Mouse (Mus musculus) B cell, adult 2 months (primary cell): ENCODE measurements around the gene BC048507.
A peak's percentile ranks its signal among the peaks of the same experiment; 100 is the strongest.
"Not testable (repeated sequence)": the region's sequence is repeated elsewhere in the genome, so short reads cannot be mapped to it uniquely, and the experiment has no call there.

Experiments used
- DNase-seq, 2 experiments: peaks; one replicate each; pipeline ENCODE4 v3.0.0; 2022

BC048507 gene

DNA sequence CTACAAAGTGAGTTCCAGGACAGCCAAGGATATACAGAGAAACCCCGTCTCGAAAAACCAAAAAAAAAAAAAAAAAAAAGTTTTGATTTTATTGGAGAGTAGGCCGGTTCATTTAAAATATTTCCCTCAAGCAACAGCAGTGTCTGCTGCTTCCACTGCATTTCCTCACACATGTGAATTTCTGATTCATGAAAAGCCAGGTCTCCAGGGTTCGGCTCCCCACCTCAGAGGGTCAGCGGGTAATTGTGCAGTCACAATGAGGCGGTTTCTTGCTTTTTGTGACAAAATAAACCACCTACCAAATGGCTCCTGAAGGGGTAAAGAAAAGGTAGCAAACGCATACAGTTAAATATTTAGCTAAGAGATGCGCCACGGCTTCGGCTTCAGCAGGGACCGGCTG lies at the start of gene BC048507:
BC048507 (plus strand) TSS at position 301 of the 400 bp plus-strand sequence.
- no peak for DNase-seq

DNA sequence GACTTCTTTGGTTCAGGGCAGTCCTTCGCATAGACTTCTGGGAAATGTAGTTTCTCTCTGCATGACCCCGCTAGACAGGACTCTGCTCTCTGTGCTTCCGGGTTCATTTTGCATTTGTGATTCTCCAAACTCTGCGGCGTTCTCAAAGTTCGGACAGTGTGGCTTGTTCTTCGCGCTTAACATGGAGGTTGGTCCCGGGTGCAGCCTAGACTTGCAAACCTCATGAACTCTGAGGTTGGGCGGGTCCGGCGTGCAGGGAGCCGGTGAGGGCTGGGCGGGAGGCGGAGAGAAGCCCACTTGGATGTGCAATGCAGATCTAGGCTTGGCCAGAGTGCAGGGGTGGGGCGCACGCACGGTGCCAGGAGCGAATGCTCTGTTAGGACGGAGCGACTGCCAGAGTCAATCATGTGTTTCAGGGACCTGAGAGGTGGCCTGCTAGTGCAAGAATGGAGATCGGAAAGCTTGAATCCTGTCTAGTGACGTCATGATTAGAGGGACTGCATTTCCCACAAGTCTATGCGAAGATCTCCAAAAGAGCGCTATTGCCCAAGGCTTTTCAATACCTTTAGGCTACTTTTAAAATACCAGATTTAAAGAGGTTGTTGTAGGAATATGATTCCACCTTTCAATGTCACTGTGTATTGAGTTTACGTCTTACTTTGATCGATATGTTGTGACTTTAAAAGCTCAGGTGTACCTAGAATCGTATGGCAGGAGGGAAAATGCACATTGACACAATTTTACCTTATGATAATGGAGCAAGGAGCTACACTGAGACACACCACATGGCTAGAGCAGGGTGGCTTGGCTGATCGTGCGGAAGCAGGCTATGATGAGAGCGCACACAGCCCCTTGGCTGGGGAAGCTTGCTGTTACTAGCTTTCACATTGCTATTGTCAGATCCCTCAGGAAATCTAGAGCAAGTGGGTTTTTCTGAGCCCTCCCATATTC lies 49.1 kb upstream of the BC048507 start, which contains the start of gene Zfp273:
Zfp273 (plus strand) TSS at position 31 of the 951 bp plus-strand sequence.
- DNase-seq, result peak; percentile 79 to 81

DNA sequence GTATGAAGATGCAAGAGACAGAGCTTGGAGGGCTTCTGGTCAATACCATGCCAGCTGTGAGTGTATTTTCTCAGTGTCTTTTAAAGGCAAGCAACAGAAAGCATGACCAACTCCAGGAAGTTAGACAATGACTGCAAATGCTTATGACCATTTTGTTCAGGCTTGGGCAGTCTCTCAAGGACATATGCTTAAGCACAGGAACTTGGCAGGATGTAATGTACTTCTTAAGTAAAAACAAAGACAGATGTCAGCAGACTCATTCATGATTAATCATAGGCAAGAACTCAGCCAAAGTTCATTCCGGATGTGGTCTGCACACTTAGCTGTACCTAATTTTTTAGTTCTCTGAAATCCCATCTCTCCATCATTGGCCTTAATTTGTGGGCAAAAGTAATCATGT lies 44.5 kb upstream of the BC048507 start:
- no peak for DNase-seq

DNA sequence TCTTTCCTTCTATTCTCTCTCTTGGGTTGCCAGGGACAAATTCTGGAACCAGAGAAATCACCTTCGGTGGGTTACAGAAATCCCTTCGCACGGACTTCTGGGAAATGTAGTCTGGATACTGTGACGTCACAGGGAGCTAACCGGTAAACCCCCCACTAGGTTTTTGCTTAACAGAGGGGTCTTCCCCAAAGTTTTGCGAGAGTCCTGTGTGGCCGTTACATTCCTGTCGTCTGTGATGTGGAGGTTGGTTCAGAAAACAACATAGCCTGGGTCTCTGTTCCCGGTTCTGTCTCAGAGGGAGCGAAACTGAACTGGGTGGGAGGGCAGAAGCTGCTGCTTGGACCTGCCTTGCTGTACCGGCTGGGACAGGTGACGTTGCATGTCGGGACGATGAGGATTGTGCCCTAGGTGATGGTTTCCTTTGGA lies 32.2 kb upstream of the BC048507 start, which contains the start of gene Gm10037:
Gm10037 (plus strand) TSS at position 196 of the 426 bp plus-strand sequence.
- peak; percentile 59 to 61 for DNase-seq

DNA sequence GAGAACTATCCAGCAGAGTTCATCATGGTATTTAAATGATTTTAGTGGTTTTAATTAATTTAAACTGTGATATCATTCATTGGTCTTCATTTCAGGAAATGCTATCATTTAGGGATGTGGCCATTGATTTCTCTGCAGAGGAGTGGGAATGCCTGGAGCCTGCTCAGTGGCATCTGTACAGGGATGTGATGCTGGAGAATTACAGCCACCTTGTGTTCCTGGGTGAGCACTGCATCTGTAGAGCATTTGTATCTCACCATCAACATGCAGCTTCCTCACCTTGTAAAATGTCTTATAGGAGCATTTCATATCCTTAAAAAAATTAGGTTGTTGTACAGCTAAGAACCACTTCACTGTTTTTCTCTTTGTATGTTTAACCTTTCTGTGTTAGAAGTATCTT lies 30.0 kb upstream of the BC048507 start:
- DNase-seq, result not testable (repeated sequence)

DNA sequence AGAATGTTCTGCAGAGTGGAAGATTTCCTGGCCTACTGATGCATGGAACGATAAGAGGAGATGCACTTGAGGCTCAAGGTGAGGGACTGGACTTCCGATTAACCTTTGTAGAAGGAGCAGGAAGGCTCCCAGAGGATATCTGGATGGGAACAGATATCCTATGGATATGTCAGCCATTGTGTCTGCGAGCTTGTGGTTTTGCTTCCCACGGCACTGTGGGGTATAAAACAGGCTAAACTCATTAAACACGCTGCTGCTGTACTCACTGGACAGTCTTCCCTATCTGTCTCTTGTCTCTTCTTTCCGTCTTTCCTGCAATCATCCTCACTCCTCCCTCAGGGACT lies 19.4 kb upstream of the BC048507 start:
- no peak for DNase-seq

DNA sequence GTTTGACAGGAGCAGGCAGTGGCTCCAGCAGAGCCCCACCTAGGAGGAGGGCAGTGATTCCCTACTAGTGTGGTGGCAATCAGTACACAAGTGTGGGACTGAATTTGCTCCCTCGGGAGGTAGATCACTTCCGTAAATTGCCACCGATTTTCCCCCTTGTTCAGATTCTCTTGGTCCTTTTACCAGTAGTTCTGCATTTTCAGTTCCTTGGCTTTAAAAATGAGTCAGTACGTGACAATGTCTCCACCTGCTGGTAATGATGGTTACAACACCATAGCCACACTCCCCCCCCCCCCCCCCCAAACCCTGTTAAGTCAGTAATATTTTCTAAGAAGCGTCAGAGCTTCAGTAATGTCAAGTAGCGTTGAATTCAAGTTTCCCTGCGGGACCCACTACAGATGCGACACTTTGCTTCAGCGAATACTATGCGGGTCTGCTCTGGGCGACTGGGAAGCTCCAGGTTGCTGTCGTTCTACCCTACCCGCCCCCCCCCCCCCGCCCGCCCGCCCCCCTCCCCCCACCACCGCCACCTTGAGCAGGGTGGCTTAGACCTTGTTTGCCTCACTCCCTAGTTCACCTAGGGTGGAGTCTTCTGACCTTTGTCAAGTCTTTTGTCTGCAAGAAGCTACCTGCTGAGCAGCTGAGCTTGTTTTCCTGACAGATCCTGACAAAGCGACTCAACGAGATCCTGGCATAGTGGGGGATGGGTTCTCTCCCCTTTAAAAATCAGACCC lies 18.8 kb upstream of the BC048507 start:
- DNase-seq, result peak; percentile 68 to 72

DNA sequence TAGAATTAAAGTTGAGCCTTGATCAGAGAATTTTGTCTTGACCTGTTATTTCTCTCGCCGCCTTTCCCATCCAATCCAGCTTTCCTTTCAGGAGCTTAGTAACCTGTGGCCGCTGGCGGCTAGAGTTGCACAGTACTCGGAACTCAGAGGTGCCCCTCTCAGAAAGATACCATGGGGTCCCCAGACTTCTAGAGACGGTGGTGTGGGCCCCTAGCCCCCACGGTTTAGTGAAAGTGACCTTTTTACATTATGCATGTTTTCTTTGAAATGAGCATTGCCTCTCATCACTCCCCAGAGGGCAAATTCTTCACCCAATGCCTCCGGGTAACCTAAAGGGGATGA lies 18.3 kb upstream of the BC048507 start:
- peak in 1 of 2 experiments; percentile 5 for DNase-seq

DNA sequence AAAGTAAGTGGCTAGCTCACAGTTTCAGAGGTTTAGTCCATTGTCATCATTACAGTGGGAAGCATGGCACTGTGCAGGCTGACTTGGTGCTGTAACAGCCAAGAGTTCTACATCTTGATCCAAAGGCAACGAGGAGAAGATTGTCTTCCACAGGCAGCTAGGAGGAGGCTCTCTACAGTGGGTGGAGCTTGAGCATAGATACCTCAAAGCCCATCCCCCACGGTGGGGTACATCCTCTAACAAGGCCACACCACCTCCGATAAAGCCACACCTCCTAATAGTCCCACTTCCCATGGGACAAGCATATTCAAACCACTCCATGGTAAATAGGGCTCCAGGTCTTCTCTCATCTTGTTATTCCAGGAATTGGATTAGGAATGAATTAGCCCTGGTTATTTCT lies 12.8 kb upstream of the BC048507 start:
- DNase-seq, result no peak

DNA sequence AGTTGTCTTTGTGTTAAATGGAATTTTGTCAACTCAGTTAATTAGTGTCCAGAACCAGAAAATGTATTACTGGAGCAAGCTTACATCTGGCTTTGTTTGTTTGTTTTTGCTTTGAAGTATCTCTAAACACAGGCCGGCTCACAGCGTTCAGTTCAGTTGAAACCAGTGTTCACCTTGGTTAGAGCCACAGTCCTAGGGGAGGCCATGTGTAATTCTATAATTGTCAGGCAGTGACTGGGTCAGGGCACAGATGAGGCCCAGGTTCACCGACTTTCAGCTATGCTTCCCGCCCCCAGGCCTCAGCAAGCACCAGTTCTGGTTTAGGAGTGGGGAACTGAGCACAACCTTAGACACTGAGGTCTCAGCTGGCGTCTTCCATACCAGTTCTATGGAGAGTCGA lies 10.0 kb upstream of the BC048507 start:
- no peak for DNase-seq

DNA sequence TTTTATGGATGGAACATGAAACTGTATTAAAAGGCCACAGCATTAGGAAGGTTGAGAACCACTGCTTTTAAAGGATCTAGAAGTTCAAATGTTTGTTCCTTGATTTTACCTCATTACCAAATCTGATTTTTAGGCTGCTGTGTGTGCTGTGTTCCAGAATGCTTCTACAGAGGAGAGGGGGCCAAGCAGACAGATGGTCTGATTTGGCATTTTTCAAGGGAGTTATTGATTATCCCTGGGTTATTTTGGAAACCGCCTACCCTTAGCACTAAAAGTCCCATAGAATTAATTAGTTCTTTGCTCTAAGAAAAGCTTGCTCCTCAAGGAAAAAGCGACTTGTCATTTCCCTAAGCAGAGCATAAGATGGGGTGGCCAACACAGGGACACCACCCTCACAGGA lies 9.1 kb upstream of the BC048507 start:
- DNase-seq, result no peak

DNA sequence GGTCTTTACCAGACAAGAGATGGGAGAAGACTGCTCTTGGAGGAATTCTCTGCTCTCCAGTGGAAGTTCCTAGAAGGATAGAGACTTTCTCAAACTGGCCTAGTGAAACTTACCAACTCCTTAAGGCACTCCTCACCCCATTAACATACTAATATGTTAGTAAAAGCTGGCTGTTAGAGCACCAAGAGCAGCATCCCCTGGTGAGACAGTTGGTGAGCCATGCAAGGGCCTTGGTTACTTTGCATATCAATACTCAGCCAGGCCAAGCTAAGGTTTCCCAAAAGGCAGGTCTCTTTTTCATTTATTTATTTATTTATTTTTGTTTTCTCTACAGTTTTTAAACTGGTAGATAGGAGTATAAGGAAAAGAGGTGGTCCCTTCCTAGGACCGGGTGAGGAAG lies 5.8 kb upstream of the BC048507 start:
- DNase-seq, result no peak

DNA sequence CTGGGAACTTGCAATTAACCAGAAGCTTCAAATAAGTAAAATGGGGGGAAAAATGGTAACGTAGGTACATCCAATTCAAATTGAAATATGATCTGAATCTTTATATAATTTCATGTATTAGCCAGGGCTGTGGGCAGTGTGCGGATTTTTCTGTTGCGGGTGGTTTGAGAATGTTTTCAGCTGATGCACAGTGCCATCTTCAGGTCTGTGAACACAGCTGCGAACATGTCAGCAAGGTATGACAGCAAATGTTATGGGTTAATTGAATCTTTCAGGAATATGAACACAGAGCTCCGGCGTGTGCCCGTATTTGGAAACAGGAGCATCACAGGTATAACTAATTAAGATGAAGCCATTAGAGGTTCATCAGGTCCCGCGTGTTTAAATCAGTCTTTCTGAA lies 618 bp upstream of the BC048507 start:
- DNase-seq, result no peak

DNA sequence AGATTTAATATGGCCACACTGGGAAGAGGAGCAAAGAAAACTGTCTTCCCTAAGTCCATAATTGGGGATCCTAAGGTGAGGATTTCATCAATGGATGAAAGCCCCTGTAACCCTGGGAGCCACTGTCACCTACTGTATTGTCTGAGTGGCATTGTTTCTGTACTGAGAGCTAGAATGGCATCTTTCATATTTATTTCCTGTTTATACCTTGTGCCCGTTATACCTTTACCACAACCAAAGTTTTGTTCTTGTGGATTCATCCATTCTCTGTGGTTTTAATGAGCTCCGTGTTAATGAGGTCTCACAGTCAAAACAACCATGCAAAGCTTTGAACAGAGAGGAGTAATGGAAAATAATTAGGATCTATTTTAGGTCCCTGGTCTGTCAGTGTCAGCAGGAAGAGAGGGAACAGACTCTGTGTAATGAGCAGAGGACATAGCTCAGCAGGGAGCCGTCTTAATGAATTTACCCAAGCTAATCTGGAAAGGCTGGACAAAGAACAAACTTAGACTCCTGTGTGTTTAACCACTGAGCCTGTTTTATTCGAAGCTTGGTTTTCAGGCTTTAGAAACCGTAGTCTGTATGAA lies 1.7 kb downstream of the BC048507 start:
- DNase-seq, result no peak

DNA sequence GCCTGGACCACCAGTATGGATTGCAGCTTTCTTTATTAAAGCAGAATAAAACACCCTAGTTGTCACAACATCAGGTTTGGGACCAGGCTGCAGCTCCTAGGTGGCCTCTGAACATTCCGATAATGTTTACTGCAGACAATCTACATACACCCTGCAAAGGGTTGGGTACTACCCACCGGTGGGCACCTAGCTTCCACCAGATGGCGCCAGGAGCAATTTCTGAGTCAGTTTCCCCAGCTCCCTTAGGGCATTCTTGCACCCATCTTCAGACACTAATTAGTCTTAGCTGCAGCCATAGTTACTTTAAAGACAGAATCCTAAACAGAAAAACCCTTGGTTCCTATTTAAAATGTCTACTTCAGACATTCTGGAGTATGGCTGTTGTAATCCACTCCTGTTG lies 4.8 kb downstream of the BC048507 start:
- DNase-seq, result no peak

DNA sequence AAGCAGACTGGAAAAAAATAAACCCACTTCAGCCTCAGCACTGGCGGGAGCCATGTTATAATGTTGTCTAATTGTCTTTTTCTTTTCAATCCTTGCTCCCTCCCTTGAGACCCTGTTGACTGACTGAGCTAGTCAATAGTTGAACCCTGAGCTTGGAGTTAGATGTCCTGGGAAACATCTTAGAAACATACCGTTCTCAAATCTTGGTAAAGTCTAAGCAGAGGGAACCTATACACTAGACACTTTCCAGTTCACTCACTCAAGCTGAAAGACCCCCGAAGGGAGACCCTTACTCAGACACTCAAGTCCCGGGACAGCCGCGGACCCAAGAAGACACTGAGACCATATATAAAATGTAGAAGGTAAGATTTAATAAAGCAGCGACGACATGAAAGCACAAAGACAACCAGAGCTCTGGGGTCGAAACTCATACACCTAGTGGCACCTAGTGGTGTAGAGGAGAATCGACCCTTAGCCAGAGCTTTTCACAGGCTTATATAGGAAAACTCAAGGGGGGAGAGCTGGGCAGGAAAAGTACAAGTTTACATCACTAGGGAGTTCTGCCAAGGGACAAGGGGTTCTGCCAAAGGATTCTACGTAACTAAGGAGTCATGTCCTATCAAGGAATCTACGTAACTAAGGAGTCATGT lies 13.0 kb downstream of the BC048507 start:
- not testable (repeated sequence) for DNase-seq

DNA sequence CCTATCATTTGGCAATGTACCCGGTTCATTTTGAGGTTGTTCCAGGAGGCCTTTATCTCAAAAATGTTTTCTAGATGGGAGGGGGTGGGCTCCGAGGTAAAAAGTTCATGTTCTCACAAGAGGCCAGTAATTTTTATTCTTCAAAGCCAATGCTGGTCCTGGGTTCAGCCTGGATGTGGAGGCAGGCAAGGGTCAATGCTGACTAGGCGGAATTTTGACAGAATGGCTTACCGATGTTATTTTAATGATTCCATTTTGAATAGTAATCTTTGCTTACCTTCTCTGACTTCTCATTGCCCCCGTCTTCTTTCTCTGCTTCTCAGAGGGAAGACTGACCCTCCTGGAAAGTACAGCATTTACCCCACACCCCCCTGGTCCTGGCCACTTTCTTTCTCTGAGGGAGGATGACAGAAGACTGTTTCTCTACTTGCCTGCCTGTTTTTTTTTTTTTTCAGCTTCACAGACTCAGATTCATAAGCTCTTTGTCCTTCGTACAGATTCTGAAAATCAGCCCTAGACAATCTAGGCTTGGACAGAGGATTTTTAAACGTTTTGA lies 13.7 kb downstream of the BC048507 start:
- DNase-seq, result no peak

DNA sequence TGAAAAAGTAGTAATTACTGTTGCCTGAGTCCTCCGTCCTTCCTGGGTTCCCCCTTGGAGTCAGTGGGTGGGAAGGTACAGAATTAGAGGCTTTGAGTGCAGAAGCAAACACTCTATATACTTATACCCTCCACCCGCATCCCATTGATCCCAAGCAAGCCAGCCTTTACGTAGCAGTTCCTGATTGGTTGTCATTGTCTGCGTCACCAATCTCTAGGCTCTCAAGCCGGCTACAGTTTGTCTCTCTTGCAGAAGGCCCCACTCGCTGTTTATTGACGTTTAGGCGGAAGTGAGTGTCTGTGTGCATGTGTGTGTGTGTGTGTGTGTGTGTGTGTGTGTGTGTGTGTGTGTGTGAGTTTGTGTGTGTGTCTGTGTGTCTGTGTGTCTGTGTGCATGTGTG lies 20.8 kb downstream of the BC048507 start:
- no peak for DNase-seq

DNA sequence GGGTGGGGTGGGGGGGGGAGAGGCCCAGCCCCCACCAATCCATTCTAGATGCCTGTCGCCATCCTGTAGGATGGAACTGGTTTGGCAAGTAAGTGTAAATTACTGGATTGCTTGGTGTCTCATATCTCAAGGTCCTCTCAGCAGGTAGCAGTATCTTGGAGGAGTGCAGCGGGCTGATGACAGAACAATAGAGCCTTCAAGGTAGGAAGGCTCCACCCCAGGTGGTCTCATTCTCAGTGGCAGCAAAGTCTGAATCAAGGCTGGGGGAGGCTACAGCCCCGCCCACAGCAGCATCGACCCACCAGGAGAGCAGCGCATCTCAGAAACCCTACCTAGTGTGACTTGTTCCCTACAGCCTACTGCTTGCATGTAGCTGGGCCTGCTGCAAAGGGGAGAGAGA lies 46.6 kb downstream of the BC048507 start:
- DNase-seq, result no peak
